Mouse (Mus musculus) lung, postnatal 14 days (tissue): ENCODE results near the gene Gorasp1.

Source experiments
- DNase-seq: peaks from one replicate; pipeline ENCODE4 v3.0.0; 2021

Gorasp1 gene

DNA sequence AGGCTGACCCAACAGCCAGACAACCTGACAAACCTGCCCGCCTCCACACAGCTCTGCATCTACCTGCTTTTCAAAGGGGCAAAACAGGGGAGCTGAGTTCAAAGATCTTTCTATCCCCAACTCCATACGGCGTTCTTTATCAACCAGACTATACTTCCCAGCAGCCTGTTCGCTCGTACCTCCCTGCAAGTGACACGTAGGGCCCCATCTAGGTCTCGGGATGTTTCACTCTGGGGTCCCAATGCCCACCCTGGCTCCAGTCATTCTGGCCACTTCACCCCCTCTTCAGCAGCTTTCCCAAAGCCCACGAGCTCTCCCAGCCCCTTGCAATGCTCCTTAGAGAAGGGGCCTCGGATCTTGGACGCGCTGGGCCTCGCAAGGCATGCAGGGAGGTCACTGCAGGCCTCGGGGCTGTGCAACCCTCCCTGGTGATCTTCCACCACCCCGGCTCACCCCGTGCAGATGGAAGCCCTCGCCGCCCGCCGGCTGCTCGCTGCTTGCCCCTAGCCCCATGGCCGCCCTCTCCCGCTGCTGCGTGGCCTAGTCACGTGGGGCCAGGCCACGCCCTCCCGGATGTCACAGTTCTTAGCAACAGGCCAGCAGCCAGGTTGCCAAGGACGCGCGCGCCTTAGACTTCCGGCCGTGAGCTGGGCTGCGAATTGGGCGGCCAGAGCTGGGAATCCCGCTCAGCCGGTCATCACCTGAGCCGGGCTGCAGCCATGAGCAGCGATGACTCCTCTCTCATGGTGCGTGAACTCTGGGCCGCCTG is at the start of gene Gorasp1, which contains the start of gene Ttc21a:
Gorasp1 (minus strand) TSS at position 561 of the 769 bp plus-strand sequence.
Ttc21a (plus strand) TSS at position 602 of the 769 bp plus-strand sequence.
- DNase-seq = peak; percentile 97

GRCm38 (mm10) chr9:119985881-119986574 is 48.7 kb upstream of the Gorasp1 start:
- no peak for DNase-seq

GRCm38 (mm10) chr9:119984536-119985011 is 47.2 kb upstream of the Gorasp1 start, which contains the start of gene Csrnp1:
TSS of gene Csrnp1 (minus strand) at chr9:119984658.
- no peak for DNase-seq

- peak; percentile 95 for DNase-seq
Observed at GRCm38 (mm10) chr9:119983585-119984535, 46.5 kb upstream of the Gorasp1 start.

DNA sequence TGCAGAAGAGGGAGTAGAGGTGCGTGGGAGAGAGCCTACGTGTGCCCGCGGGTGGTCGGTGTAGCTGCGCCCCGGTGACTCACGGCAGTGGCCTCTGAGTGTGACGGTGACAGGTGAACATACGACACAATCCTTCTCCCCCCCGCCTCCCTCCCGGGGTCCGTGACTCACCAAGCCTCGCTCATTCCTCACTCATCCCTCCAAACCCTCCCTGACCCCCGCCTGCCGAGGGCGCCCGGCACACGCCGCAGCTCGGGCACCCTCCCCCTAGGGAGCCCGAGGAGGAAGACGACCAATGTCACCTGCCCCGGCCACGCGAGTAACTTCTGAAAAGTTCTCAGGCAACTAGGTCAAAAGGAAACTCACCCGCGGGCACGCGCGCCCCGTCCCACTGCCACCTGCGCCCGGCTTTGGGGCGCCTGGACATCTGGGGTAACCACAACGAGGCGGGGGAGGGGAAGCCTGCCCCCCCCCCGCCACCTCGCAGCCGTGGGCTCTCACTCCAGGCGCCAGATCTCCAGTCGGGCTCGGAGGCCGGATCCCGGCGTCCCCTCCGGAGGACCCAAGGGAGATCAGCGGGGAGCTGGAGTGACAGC is 45.7 kb upstream of the Gorasp1 start:
- DNase-seq = peak; percentile 57

- peak; percentile 79 for DNase-seq
Observed at GRCm38 (mm10) chr9:119982241-119982811, 45.0 kb upstream of the Gorasp1 start.

DNA sequence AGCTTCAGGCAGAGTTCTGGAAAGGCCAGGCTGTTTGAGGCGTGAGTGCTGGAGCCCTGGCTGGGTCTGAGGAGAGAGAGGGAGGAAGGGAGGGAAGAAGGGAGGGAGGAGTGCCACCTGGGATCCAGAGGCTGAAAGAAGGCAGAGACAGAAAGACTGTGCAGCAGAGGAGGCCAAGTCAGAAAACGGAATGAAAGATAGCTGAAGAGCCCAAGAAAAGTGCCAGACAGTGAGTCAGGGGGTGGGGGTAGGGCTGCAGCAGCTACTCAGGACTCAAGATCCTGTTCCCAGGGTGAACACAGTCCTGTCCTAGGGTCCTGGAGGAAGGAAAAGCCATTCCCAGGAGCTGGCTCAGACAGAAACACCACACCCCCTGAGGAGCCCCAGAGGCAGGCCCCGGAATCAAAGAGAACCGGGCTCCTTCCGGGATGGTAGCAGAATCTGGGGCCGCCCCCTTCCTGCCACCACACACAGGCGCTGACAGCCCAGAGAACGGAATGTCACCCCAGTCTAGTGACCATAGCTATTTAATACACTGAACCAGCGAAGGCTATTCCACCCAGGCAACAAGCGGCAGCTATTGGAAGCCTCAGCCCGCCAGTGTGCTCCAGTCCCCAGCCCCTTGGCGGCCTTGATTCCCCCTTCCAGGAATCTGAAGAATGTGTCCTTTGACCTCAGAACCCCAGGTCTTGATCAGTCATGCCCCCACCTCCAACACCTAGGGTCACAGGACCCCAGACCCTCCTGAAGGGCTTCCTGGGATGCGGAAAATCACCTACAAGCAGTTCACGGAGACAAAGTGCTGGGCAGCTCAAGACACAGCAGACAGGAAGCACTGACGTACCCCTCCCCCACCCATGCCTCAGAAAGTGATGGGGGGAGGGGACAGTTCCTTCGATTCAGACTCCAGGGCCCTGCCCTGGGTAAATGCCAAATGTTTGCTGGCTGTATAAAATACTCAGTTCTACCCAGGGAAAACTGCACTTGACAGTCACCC is 44.1 kb upstream of the Gorasp1 start:
- peak; percentile 84 for DNase-seq

- no peak for DNase-seq
Observed at GRCm38 (mm10) chr9:119980770-119981182, 43.4 kb upstream of the Gorasp1 start.

GRCm38 (mm10) chr9:119979749-119980148 is 42.4 kb upstream of the Gorasp1 start:
- DNase-seq = no peak

- no peak for DNase-seq
Observed at GRCm38 (mm10) chr9:119978811-119979441, 41.6 kb upstream of the Gorasp1 start.

- no peak for DNase-seq
Observed at GRCm38 (mm10) chr9:119978151-119978810, 40.9 kb upstream of the Gorasp1 start.

DNA sequence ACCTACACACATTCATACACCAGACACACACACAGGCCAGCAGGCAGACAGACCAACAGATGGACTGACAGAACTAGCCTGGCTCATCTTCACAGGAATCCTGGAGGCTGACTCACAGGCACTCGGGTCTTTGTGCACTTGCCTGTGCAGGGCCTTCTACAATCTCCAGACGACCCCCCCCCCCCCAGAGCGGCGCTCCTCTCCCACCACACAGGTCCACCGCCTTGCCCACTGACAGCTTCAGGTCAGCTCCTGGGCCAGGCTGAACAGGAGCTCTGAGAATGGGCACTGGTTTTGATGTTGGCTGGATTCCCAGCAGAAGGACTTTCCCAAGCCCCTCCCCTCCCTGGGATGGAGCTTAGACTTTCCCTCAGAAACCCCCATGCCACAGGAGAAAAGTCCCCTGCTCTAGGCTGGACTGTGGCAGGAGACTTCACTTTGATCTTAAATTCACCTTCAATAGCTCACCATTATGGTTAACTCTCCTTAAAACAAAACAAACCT is 40.2 kb upstream of the Gorasp1 start:
- no peak for DNase-seq

DNA sequence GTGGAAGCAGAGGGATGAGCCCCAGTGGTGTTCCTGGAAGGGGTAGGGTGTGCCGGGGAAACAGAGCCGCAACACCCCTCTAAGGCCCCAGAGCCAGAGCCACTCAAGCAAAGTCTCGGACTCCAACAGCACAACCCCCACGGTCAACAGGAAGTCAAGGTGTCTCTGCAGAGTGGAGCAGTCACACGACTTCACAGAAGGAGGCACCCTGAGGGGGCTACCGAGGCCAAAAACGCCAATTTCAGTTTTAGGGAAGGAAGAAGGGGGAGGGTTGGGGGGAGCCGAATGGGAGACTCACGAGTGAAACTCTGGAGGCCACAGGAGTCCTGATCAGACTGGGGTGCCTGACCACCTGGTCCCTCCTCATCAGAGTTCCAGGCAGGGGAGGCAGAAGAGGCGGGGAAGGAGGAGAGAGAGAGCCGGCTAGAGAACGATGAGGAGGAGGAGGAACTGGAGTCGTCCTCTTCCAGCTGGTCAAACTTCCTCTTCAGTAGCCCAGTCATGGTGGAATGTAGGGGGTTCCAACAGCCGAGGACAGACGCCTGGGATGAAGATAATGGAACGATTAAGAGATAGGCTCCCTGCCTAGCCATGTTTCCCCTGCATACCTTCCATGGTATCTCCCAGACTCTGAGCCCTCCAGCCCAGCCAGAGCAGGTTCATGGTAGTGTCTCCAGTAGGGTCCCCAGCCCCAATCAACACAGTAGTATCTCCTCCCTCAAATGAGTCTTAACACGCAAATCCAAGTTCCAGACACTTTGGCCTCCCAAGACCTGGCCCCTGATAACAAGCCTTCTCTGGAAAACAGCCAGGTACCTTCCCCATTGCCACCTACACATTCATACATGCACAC is 39.6 kb upstream of the Gorasp1 start:
- DNase-seq = no peak

DNA sequence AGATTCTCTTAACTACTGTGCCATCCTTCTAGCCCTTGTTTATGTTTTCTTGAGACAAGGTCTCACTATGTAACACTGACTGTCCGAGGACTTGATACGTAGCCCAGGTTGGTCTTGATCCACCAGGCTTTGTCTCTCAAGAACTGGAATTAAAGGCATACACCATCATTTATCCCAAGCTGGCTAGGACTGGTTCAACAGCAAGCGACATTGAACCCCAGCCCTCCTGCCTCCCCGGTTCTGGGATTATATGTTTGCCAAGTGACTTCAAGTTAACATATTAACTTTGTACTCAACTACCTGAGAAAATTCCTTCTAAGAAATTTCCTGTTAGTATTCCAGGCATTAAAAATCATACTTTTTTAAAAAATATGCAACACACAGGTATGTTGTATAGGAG is 37.9 kb upstream of the Gorasp1 start:
- no peak for DNase-seq

- no peak for DNase-seq
Observed at GRCm38 (mm10) chr9:119974609-119975008, 37.2 kb upstream of the Gorasp1 start.

- no peak for DNase-seq
Observed at GRCm38 (mm10) chr9:119973869-119974520, 36.6 kb upstream of the Gorasp1 start.

GRCm38 (mm10) chr9:119973281-119973680 is 35.9 kb upstream of the Gorasp1 start:
- no peak for DNase-seq

DNA sequence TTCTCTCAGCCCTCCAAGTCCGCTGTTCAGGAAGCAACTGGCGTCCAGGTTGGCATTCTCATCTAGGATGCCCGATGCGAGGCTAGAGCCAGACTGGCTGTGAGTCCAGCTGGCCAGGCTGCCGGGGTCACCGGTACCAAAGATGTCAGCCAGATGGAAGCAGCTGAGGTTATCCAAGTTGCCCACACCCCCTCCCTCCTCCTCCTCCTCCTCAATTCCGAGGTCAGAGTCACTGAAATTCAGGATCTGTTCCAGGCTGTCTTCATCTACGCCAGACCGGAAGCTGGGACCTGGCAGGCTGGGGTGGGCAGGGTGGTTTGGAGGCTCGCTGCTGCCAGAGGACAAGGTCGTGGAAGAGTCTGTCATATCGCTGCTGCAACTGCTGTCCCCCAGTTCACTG is 35.2 kb upstream of the Gorasp1 start:
- DNase-seq = no peak
